Mouse (Mus musculus) olfactory bulb, adult 2 months (tissue): ENCODE measurements around the gene Ier5l.

Source experiments
- CTCF ChIP-seq: fragments of 200-500 bp; IDR thresholded peaks from 2 replicates; pipeline ENCODE4 v1.5.1; 2012; ENCODE audit warnings: low read depth, mild to moderate bottlenecking, low read length, moderate library complexity; ENCODE audit not compliant: insufficient read depth
- POLR2A ChIP-seq: fragments of 200-500 bp; IDR thresholded peaks from 2 replicates; pipeline ENCODE4 v1.6.1; 2012; ENCODE audit warnings: mild to moderate bottlenecking, low read depth, low read length, moderate library complexity; ENCODE audit not compliant: insufficient read depth

- TF ChIP-seq CTCF: no peak
- TF ChIP-seq POLR2A: no peak
These were observed 31.5 kb downstream of the Ier5l start for GRCm38 (mm10) chr2:30442498-30442890.
